Mouse (Mus musculus): ENCODE data around the gene Jam3. TPM values are rescaled to one million over a fixed set of nuclear protein-coding genes. Genes with fewer than 3 reads are reported as not detected.

Jam3 gene
- polyA plus RNA-seq, 1 experiment from 2014 or later, result 64.8 TPM

DNA sequence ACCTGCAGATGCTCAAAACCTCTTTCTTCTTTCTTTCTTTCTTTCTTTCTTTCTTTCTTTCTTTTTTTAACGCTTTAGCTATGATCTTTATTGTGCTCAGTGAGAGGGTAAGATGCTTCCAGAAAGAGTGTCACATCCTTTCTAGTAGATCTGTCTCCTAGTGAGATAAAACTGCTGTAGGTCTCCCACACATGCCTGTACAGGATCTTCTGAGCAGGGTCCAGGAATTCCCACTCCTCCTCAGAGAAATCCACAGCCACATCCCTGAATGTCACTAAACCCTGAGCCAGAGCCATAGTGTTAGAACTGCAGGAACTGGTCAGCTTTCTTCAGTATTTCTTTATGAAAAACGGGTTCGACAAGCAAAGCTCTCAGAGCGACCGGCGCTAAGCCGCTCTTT is 19.8 kb downstream of the Jam3 start:
- Histone ChIP-seq H3K27me3 (no peaks in the 10 kb centered on the region), H3K9me3 (no peaks in the 10 kb centered on the region), H3K9ac (no peak overlapping the region), H3K4me1 (no peaks in the 10 kb centered on the region), H3K4me2 (no peak overlapping the region), H3K36me3 (no peaks in the 10 kb centered on the region), H3K4me3 (no peak overlapping the region), H3K27ac (no peak overlapping the region)
- 85% methylated on average over 7 of the region's 7 CpGs for WGBS
- ATAC-seq (ENCODE audit: borderline replicate concordance, extremely low read depth, low FRiP score, low TSS enrichment), result no peak

GRCm38 (mm10) chr9:27134410-27134809 is 20.8 kb downstream of the Jam3 start:
- no peaks in the 10 kb centered on the region for H3K27me3 ChIP-seq
- 62% methylated on average over 1 of the region's 1 CpGs for WGBS

GRCm38 (mm10) chr9:27128629-27129028 is 26.6 kb downstream of the Jam3 start:
- Histone ChIP-seq H3K27ac (no peak overlapping the region), H3K36me3 (no peaks in the 10 kb centered on the region), H3K9me3 (no peaks in the 10 kb centered on the region), H3K4me3 (no peak overlapping the region), H3K4me2 (no peak overlapping the region), H3K4me1 (peaks cover 3% of the 10 kb centered on the region; the same call in 1 of the 2 replicates), H3K27me3 (no peaks in the 10 kb centered on the region), H3K9ac (no peak overlapping the region)
- 51% methylated on average over 4 of the region's 4 CpGs for whole genome bisulfite sequencing
- no peak for ATAC-seq (ENCODE audit: borderline replicate concordance, extremely low read depth, low FRiP score, low TSS enrichment)

More at GRCm38 (mm10) chr9:27134410-27134809, 20.8 kb downstream of the Jam3 start:
- H3K9ac ChIP-seq, result no peak overlapping the region
- no peaks in the 10 kb centered on the region for H3K4me1 ChIP-seq
- H3K27ac ChIP-seq, result no peak overlapping the region
- H3K4me2 ChIP-seq, result no peak overlapping the region
- no peak for ATAC-seq (ENCODE audit: borderline replicate concordance, extremely low read depth, low FRiP score, low TSS enrichment)
- no peaks in the 10 kb centered on the region for H3K9me3 ChIP-seq
- H3K36me3 ChIP-seq, result no peaks in the 10 kb centered on the region
- H3K4me3 ChIP-seq, result no peak overlapping the region

GRCm38 (mm10) chr9:27126543-27126942 is 28.7 kb downstream of the Jam3 start:
- no peak overlapping the region for H3K4me2 ChIP-seq
- no peak for ATAC-seq (ENCODE audit: borderline replicate concordance, extremely low read depth, low FRiP score, low TSS enrichment)
- peaks cover 3% of the 10 kb centered on the region; the same call in 1 of the 2 replicates for H3K4me1 ChIP-seq
- 88% methylated on average over 6 of the region's 6 CpGs for WGBS
- H3K36me3 ChIP-seq, result no peaks in the 10 kb centered on the region
- no peaks in the 10 kb centered on the region for H3K27me3 ChIP-seq
- H3K9me3 ChIP-seq, result no peaks in the 10 kb centered on the region
- H3K27ac ChIP-seq, result no peak overlapping the region
- no peak overlapping the region for H3K4me3 ChIP-seq
- H3K9ac ChIP-seq, result no peak overlapping the region

- Histone ChIP-seq H3K4me2 (no peak overlapping the region), H3K4me1 (peaks cover 3% of the 10 kb centered on the region; the same call in 1 of the 2 replicates), H3K27me3 (no peaks in the 10 kb centered on the region), H3K9ac (no peak overlapping the region), H3K9me3 (no peaks in the 10 kb centered on the region), H3K27ac (no peak overlapping the region), H3K4me3 (no peak overlapping the region), H3K36me3 (no peaks in the 10 kb centered on the region)
- ATAC-seq (ENCODE audit: borderline replicate concordance, extremely low read depth, low FRiP score, low TSS enrichment), result no peak
- 49% methylated on average over 6 of the region's 6 CpGs for WGBS
Measured at GRCm38 (mm10) chr9:27125450-27125849, 29.8 kb downstream of the Jam3 start.

GRCm38 (mm10) chr9:27123947-27124346 is 31.3 kb downstream of the Jam3 start:
- H3K27ac ChIP-seq, result no peak overlapping the region
- ATAC-seq (ENCODE audit: borderline replicate concordance, extremely low read depth, low FRiP score, low TSS enrichment), result no peak

DNA sequence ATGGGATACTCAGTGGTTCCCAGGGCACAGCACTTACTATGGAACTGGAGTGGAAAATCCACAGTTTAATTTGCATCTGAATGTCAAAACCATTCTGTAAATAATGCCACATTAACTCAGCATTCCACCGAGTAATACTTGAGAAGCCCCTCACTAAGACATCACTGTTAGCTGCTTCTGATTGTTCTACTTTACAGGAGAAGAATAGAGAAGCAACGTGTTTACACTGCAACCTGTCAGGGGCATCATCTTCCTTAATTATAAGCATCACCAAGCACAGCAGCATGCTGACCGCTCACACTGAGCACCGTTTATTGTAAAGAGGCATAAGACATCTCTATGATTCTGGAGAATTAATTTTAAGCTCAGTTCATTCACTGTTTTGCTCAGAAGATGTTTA is 32.3 kb downstream of the Jam3 start:
- 81% methylated on average over 4 of the region's 4 CpGs for WGBS
- peaks cover 3% of the 10 kb centered on the region; the same call in 1 of the 2 replicates for H3K4me1 ChIP-seq

More at GRCm38 (mm10) chr9:27123947-27124346, 31.3 kb downstream of the Jam3 start:
- no peak overlapping the region for H3K9ac ChIP-seq
- no peak overlapping the region for H3K4me2 ChIP-seq
- no peaks in the 10 kb centered on the region for H3K9me3 ChIP-seq
- H3K36me3 ChIP-seq, result no peaks in the 10 kb centered on the region
- 45% methylated on average over 2 of the region's 2 CpGs for WGBS
- H3K4me1 ChIP-seq, result peaks cover 3% of the 10 kb centered on the region; the same call in 1 of the 2 replicates
- no peaks in the 10 kb centered on the region for H3K27me3 ChIP-seq
- no peak overlapping the region for H3K4me3 ChIP-seq

GRCm38 (mm10) chr9:27122076-27122475 is 33.1 kb downstream of the Jam3 start:
- no peak overlapping the region for H3K4me3 ChIP-seq
- H3K9me3 ChIP-seq, result no peaks in the 10 kb centered on the region
- H3K4me2 ChIP-seq, result no peak overlapping the region
- no peak overlapping the region for H3K9ac ChIP-seq
- H3K27ac ChIP-seq, result no peak overlapping the region
- ATAC-seq (ENCODE audit: borderline replicate concordance, extremely low read depth, low FRiP score, low TSS enrichment), result no peak
- H3K4me1 ChIP-seq, result peaks cover 3% of the 10 kb centered on the region; the same call in 1 of the 2 replicates
- no peaks in the 10 kb centered on the region for H3K36me3 ChIP-seq
- 66% methylated on average over 4 of the region's 4 CpGs for WGBS
- H3K27me3 ChIP-seq, result no peaks in the 10 kb centered on the region

More for the DNA sequence above, 32.3 kb downstream of the Jam3 start:
- no peaks in the 10 kb centered on the region for H3K9me3 ChIP-seq
- H3K9ac ChIP-seq, result no peak overlapping the region
- no peaks in the 10 kb centered on the region for H3K27me3 ChIP-seq
- ATAC-seq (ENCODE audit: borderline replicate concordance, extremely low read depth, low FRiP score, low TSS enrichment), result no peak
- no peaks in the 10 kb centered on the region for H3K36me3 ChIP-seq
- H3K27ac ChIP-seq, result no peak overlapping the region
- no peak overlapping the region for H3K4me3 ChIP-seq
- no peak overlapping the region for H3K4me2 ChIP-seq

- WGBS, result 81% methylated on average over 9 of the region's 9 CpGs
- no peak overlapping the region for H3K9ac ChIP-seq
- no peak overlapping the region for H3K4me2 ChIP-seq
- no peaks in the 10 kb centered on the region for H3K27me3 ChIP-seq
- no peak overlapping the region for H3K4me3 ChIP-seq
- H3K27ac ChIP-seq, result no peak overlapping the region
- no peaks in the 10 kb centered on the region for H3K9me3 ChIP-seq
- peaks cover 3% of the 10 kb centered on the region; the same call in 1 of the 2 replicates for H3K4me1 ChIP-seq
- no peak for ATAC-seq (ENCODE audit: borderline replicate concordance, extremely low read depth, low FRiP score, low TSS enrichment)
- no peaks in the 10 kb centered on the region for H3K36me3 ChIP-seq
Measured at GRCm38 (mm10) chr9:27121254-27121653, 34.0 kb downstream of the Jam3 start.

- 82% methylated on average over 3 of the region's 3 CpGs for WGBS
- Histone ChIP-seq H3K9ac (no peak overlapping the region), H3K9me3 (no peaks in the 10 kb centered on the region), H3K4me1 (peaks cover 12% of the 10 kb centered on the region), H3K27me3 (no peaks in the 10 kb centered on the region), H3K4me2 (no peak overlapping the region), H3K36me3 (no peaks in the 10 kb centered on the region), H3K27ac (no peak overlapping the region), H3K4me3 (no peak overlapping the region)
- ATAC-seq (ENCODE audit: borderline replicate concordance, extremely low read depth, low FRiP score, low TSS enrichment), result no peak
Measured at GRCm38 (mm10) chr9:27111756-27112155, 43.5 kb downstream of the Jam3 start.

DNA sequence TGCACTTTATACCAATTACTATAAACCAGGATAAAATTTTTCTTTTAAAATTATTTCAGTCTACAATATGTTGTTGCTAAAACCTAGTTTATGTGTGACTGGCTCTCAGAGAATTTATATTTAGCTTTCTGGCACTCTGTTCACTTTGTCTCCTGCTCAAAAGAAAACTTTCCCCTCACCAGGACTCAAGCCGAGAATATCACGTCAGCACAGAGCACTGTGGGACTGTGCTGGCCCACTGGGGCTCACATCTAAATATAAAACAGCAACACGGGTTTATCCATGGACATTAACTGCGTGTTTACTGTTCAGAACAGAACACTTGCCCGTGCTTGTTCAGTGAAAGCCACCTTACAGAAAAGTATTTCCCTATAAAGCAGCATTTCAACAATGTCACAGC is 44.5 kb downstream of the Jam3 start:
- H3K4me3 ChIP-seq, result no peak overlapping the region
- no peak overlapping the region for H3K4me2 ChIP-seq
- WGBS, result 60% methylated on average over 5 of the region's 5 CpGs
- no peaks in the 10 kb centered on the region for H3K36me3 ChIP-seq
- no peak overlapping the region for H3K9ac ChIP-seq
- H3K4me1 ChIP-seq, result peaks cover 12% of the 10 kb centered on the region
- ATAC-seq (ENCODE audit: borderline replicate concordance, extremely low read depth, low FRiP score, low TSS enrichment), result no peak
- H3K27me3 ChIP-seq, result no peaks in the 10 kb centered on the region
- no peaks in the 10 kb centered on the region for H3K9me3 ChIP-seq
- peak overlapping the region; percentile 76 for H3K27ac ChIP-seq

DNA sequence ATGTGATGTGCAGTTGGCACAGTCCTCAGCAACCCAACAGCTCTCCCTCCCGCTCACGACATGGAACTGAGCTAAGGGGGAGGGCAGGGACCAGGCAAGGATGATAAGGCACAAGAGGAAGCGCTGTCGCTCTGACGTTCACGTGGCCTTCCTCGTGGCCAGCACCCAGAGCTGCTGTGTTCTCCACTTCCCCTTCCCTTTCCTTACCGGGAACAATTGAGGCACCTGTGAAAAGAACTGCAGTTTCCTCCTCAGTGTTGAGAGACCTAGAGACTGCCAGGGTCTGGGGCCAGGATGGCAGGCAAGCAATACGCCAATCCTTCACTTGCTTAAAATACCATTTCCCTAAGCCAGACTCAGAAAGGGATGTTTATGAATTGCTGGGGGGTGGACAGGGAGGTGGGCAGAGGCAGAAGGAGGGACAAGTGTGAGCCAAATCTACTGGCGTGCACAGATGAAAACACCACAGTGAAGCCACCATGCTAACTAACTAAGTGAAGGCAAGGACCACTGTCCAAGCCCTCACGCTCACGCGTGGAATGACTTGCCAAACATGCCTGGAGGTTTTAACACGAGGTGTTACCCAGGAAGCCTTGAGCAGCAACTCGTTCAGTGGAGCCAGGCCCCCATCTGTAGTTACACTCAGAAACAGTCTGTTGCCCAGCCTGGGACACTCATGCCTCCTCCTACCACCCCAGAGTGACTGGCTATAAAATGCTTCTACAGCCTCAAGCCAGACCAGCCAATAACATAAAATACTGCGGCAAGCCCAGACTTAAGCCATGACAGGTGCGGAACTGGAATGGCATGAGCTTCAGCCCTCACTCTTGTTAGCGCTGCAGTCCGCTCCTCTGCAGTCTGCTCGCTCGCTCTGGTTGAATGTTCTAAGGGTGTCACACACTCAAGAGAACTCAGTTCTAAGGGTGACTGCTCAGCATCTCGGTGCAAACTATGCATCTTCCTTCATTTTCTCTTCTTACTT is 45.4 kb downstream of the Jam3 start:
- no peak overlapping the region for H3K4me2 ChIP-seq
- peak overlapping the region; percentile 76 for H3K27ac ChIP-seq
- WGBS, result 64% methylated on average over 22 of the region's 22 CpGs
- H3K27me3 ChIP-seq, result no peaks in the 10 kb centered on the region
- H3K36me3 ChIP-seq, result no peaks in the 10 kb centered on the region
- H3K9me3 ChIP-seq, result no peaks in the 10 kb centered on the region
- ATAC-seq (ENCODE audit: borderline replicate concordance, extremely low read depth, low FRiP score, low TSS enrichment), result peak; percentile 78
- no peak overlapping the region for H3K9ac ChIP-seq
- H3K4me3 ChIP-seq, result no peak overlapping the region
- H3K4me1 ChIP-seq, result peaks cover 12% of the 10 kb centered on the region
